Mouse (Mus musculus): Measurements from ENCODE around the gene Barhl2. TPM values are rescaled to one million over a fixed set of nuclear protein-coding genes. Genes with fewer than 3 reads are reported as not detected.
A peak's percentile ranks its signal among the peaks of the same experiment; 100 is the strongest.

The Barhl2 gene
- polyA plus RNA-seq, 1 experiment = 33.4 TPM

DNA sequence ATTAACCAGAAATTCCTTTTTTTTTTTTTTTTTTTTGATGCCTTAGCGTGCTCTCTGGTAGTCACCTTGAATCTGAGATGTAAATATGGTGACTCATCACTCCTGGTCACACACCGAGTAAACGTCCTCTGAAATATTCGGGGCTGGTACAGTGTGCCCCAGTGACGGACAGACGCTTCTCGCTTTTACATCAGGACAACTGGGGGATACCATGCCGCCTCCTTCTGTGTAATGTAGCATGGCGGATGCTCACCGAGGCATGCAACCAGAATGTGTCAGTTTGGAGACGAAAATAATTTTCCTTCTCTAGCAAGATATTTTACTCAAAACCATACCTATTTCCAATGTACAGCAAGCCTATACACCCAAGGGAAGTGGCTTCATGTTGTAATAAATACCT, 37.6 kb downstream of the Barhl2 start:
- peak overlapping the region; percentile 77 for H3K27ac ChIP-seq (ENCODE audit: insufficient read depth, low read length)
- H3K4me1 ChIP-seq (ENCODE audit: control insufficient read depth, insufficient read depth, low read length) = peaks cover 4% of the 10 kb centered on the region; the same call in 1 of the 2 replicates
- peak overlapping the region; percentile 11 for H3K4me3 ChIP-seq (replicated peaks; ENCODE audit: insufficient read depth, low read depth, low read length)
- DNase-seq = peak; percentile 74 to 81
- H3K27me3 ChIP-seq (ENCODE audit: control insufficient read depth, insufficient read depth, low read length) = no peaks in the 10 kb centered on the region
- WGBS = 8% methylated on average over 11 of the region's 11 CpGs
- no peak for TF ChIP-seq CTCF (IDR thresholded peaks at IDR 0.05; ENCODE audit: borderline replicate concordance, insufficient read depth, low read depth, low read length)
- peak; percentile 28; the same call in 1 of the 2 replicates for TF ChIP-seq POLR2A (IDR thresholded peaks at IDR 0.05; ENCODE audit: borderline replicate concordance, insufficient read depth, low read length)

DNA sequence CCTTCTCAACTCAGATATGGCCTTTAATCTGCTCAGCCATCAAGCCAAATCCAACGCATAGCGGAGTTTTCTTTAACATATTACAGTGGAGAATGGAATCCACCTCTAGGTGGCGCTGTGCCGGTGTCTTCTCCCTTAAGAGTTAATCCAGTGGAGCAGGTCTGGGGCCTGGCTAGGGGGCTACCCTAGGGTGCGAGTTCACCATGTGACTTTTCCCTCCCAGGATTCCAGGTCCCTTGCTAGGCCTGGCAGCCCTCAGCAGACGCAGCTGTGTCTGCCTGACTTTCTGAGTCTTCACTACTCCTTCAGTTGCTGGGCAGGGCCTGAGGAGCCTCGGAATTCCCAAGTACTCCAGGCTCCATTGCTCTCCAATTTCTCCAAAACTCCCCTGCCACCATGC, 40.8 kb downstream of the Barhl2 start:
- WGBS = 50% methylated on average over 7 of the region's 7 CpGs
- Histone ChIP-seq H3K27me3 (ENCODE audit: control insufficient read depth, insufficient read depth, low read length) (no peaks in the 10 kb centered on the region), H3K4me3 (replicated peaks; ENCODE audit: insufficient read depth, low read depth, low read length) (no peak overlapping the region), H3K27ac (ENCODE audit: insufficient read depth, low read length) (no peak overlapping the region), H3K4me1 (ENCODE audit: control insufficient read depth, insufficient read depth, low read length) (peaks cover 4% of the 10 kb centered on the region; the same call in 1 of the 2 replicates)
- TF ChIP-seq POLR2A (IDR thresholded peaks at IDR 0.05; ENCODE audit: borderline replicate concordance, insufficient read depth, low read length) (no peak), CTCF (IDR thresholded peaks at IDR 0.05; ENCODE audit: borderline replicate concordance, insufficient read depth, low read depth, low read length) (peak; percentile 44; the same call in 1 of the 2 replicates)
- peak; percentile 23 to 50 for DNase-seq

DNA sequence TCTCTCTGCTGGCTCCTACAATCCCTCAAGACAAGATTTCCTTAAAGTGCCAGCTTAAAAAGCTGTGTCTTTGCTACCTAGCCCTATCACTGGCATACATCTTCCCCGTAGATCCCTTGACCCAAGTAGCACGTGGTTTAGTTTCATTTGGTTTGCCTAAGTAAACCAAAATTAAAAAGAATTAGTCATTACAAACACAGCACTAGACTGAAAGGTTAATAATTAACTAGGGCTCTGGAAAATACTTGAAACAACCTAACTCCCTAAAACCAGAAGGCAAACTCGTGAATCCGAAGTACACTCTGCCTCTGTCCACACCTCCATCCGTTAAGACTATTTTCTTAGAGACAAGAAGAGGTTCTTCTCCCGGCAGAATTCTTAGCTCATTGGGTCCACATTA, 41.4 kb downstream of the Barhl2 start:
- Histone ChIP-seq H3K27ac (ENCODE audit: insufficient read depth, low read length) (no peak overlapping the region), H3K27me3 (ENCODE audit: control insufficient read depth, insufficient read depth, low read length) (no peaks in the 10 kb centered on the region), H3K4me3 (replicated peaks; ENCODE audit: insufficient read depth, low read depth, low read length) (no peak overlapping the region), H3K4me1 (ENCODE audit: control insufficient read depth, insufficient read depth, low read length) (peaks cover 3% of the 10 kb centered on the region; the same call in 1 of the 2 replicates)
- TF ChIP-seq CTCF (IDR thresholded peaks at IDR 0.05; ENCODE audit: borderline replicate concordance, insufficient read depth, low read depth, low read length) (no peak), POLR2A (IDR thresholded peaks at IDR 0.05; ENCODE audit: borderline replicate concordance, insufficient read depth, low read length) (no peak)
- DNase-seq = no peak
- 89% methylated on average over 6 of the region's 6 CpGs for WGBS

DNA sequence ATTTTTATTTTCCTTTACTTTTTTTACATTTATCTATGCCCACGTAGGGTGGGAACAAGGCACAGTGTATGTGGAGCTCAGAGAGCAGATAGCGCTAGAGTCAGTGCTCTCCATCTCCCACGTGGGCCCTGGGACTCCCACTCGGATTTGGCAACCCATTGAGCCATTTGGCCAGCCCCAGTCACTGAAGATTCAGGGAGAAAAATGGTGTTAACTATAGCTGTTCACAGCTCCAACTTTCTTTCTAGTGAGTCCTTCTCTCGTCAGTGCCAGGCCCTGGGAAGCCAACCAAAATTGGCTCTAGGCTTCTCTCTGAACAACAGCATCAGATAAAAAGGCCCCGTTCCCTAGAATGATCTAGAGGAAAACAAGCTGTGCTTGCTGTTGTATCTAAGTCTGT, 42.2 kb downstream of the Barhl2 start:
- DNase-seq = no peak
- no peak for TF ChIP-seq CTCF (IDR thresholded peaks at IDR 0.05; ENCODE audit: borderline replicate concordance, insufficient read depth, low read depth, low read length)
- TF ChIP-seq POLR2A (IDR thresholded peaks at IDR 0.05; ENCODE audit: borderline replicate concordance, insufficient read depth, low read length) = no peak
- 55% methylated on average over 6 of the region's 6 CpGs for WGBS
- H3K27me3 ChIP-seq (ENCODE audit: control insufficient read depth, insufficient read depth, low read length) = no peaks in the 10 kb centered on the region
- H3K27ac ChIP-seq (ENCODE audit: insufficient read depth, low read length) = no peak overlapping the region
- no peaks in the 10 kb centered on the region for H3K4me1 ChIP-seq (ENCODE audit: control insufficient read depth, insufficient read depth, low read length)
- no peak overlapping the region for H3K4me3 ChIP-seq (replicated peaks; ENCODE audit: insufficient read depth, low read depth, low read length)

DNA sequence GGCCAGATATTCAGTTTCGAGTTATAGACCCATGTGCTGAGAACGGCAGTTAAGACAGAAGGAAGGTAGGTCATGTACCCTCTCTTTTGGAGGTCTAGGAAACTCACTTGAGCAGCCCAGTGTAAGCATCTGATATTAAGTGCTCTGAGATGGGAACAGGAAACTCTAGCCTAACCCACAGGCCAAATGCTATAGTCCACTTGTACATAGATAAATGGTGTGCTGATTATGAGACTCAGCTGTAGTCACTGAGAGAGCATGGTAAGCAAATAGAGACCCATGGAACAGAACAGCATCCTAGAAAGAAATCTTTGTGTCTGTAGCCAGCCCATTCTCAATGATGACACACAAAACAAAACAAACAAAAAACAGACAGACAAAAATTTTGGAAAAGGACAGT, 55.2 kb downstream of the Barhl2 start:
- H3K4me1 ChIP-seq (ENCODE audit: control insufficient read depth, insufficient read depth, low read length) = no peaks in the 10 kb centered on the region
- no peak for TF ChIP-seq CTCF (IDR thresholded peaks at IDR 0.05; ENCODE audit: borderline replicate concordance, insufficient read depth, low read depth, low read length)
- TF ChIP-seq POLR2A (IDR thresholded peaks at IDR 0.05; ENCODE audit: borderline replicate concordance, insufficient read depth, low read length) = no peak
- WGBS = 90% methylated on average over 2 of the region's 2 CpGs
- H3K27ac ChIP-seq (ENCODE audit: insufficient read depth, low read length) = no peak overlapping the region
- H3K27me3 ChIP-seq (ENCODE audit: control insufficient read depth, insufficient read depth, low read length) = no peaks in the 10 kb centered on the region
- no peak overlapping the region for H3K4me3 ChIP-seq (replicated peaks; ENCODE audit: insufficient read depth, low read depth, low read length)
- no peak for DNase-seq

Other genes with a start within 250 kb of the Barhl2 start
- not detected in 2 replicates for gene Gm17304, start 150.9 kb upstream of the Barhl2 start, polyA plus RNA-seq (2012; rRNA removed)
- 42.2 and 43.4 TPM in 2 replicates for gene Zfp644, start 239.1 kb upstream of the Barhl2 start, polyA plus RNA-seq (2012; rRNA removed)

Data from cerebellum, adult 2 months (tissue).